Mouse (Mus musculus): ENCODE measurements at regions not wholly inside any gene's neighbourhood (a gene's known extent, or its start where the extent isn't known, plus 50 kb on each side); places are given as distances from the start of the nearest gene placed in this dataset.

DNA sequence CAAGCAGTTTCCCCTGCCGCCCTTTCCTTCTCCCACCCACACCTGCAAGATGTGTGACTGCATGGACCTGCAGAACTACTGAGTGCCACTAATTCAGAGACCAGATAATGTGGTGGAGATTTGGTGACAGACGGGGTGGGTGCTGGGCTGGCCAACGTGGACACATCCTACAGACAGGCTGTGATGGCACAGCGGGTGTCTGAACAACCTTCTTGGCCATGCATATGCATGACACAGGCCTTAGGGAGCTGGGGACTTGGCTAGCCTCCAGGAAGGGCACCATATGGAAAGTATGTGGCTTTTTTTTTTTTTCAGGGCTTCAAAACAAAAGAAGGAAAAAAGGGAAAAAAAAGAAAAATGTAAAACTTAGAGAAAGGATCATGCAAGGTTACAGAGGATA is 243.5 kb upstream of the N4bp1 start:
- H3K9me3 ChIP-seq (replicated peaks; ENCODE audit: low read length), result no peaks in the 10 kb centered on the region
- in situ Hi-C loops (cut with MboI; ENCODE audit: low pct_ligation_motif_present, low pct_unique_long_range_greater_than_20kb, low sequenced_read_pairs), result no loop called here

DNA sequence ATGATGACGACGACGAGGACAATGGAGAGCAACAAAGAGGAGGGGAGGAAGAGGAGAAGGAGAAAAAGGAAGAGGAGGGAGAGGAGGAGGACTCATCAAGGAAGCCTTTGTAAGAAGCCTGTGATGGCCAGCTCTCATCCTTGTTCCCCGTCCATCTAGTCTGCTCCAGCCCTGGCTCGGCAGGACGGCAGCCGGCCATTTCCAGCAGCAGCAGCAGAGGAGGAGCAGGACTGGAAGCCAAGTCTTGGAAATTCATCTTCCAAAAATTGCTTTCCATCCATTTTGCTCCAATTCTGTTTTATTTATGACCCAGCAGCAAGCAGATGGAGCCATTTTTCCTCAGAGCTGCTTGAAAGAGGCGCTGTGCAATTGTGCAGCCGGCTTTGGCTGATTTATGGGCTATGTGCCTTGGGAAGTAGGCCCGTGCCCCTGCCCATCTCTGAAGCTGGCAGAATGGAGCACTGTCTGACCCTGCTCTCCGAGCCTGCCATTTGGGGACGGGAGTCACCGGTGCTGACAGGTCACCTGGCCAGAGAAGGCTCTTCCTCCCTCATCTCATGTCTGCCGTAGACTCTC is 231.2 kb upstream of the N4bp1 start:
- H3K9ac ChIP-seq (ENCODE audit: insufficient read depth, low read depth), result no peak overlapping the region
- no peaks in the 10 kb centered on the region for H3K79me2 ChIP-seq (replicated peaks; ENCODE audit: control insufficient read depth, extremely low read depth, insufficient read depth, poor library complexity, severe bottlenecking)
- H3K36me3 ChIP-seq (replicated peaks in 1 of 2; ENCODE audit: control insufficient read depth in 1 of 2, insufficient read depth in 1 of 2, low read length in 1 of 2), result no peaks in the 10 kb centered on the region
- DNase-seq (ENCODE audit: extremely low read depth), result no peak
- H3K4me2 ChIP-seq (ENCODE audit: insufficient read depth, low read depth, poor library complexity, severe bottlenecking), result no peak overlapping the region
- no peaks in the 10 kb centered on the region for H3K27me3 ChIP-seq (replicated peaks)
- in situ Hi-C loops (cut with MboI; ENCODE audit: low pct_ligation_motif_present, low pct_unique_long_range_greater_than_20kb, low sequenced_read_pairs), result no loop called here
- no peak overlapping the region for H3K4me3 ChIP-seq (replicated peaks in 1 of 3; ENCODE audit: low read depth in 2 of 3, low read length in 2 of 3, poor library complexity in 1 of 3)
- no peaks in the 10 kb centered on the region for H3K9me3 ChIP-seq (replicated peaks; ENCODE audit: low read length)
- dilution Hi-C loops (cut with MboI; ENCODE audit: extremely low pct_ligation_motif_present, extremely low pct_unique_long_range_greater_than_20kb, low sequenced_read_pairs), result no loop called here
- H3K4me1 ChIP-seq (ENCODE audit: control insufficient read depth in 1 of 2, insufficient read depth in 2 of 2), result peaks cover 8 to 25% of the 10 kb centered on the region in 2 experiments; a peak in 3 of 4 replicates
- no peak for TF ChIP-seq NELFE (IDR thresholded peaks at IDR 0.05; ENCODE audit: low read depth, low read length)
- no peak for TF ChIP-seq MEF2A (IDR thresholded peaks at IDR 0.05; ENCODE audit: borderline replicate concordance, low read depth, low read length)
- TF ChIP-seq MAFK (IDR thresholded peaks at IDR 0.05; ENCODE audit: insufficient replicate concordance, low read length), result no peak
- TF ChIP-seq POLR2A (IDR thresholded peaks at IDR 0.05; ENCODE audit: low read depth, low read length), result no peak
- no peak for TF ChIP-seq USF2 (conservative IDR thresholded peaks at IDR 0.05; ENCODE audit: low read depth, low read length)
- no peak for TF ChIP-seq SMC3 (IDR thresholded peaks at IDR 0.05; ENCODE audit: low read depth, low read length)
- TF ChIP-seq MXI1 (IDR thresholded peaks at IDR 0.05; ENCODE audit: low read depth, low read length), result no peak
- no peak overlapping the region for H3K27ac ChIP-seq (ENCODE audit: insufficient read depth, low read depth)

More for the DNA sequence above, 243.5 kb upstream of the N4bp1 start:
- no peak overlapping the region for H3K4me2 ChIP-seq (ENCODE audit: insufficient read depth, low read depth, poor library complexity, severe bottlenecking)
- H3K4me1 ChIP-seq (ENCODE audit: control insufficient read depth in 1 of 2, insufficient read depth in 2 of 2), result peaks cover 0 to 24% of the 10 kb centered on the region in 2 experiments; a peak in 2 of 4 replicates
- no peak for DNase-seq (ENCODE audit: extremely low read depth)
- TF ChIP-seq IRF4 (IDR thresholded peaks at IDR 0.05; ENCODE audit: low read depth, low read length) (no peak), ELF1 (IDR thresholded peaks at IDR 0.05; ENCODE audit: low read depth, low read length) (no peak), ZKSCAN1 (IDR thresholded peaks at IDR 0.05; ENCODE audit: borderline replicate concordance, low read depth, low read length) (no peak), MEF2A (IDR thresholded peaks at IDR 0.05; ENCODE audit: borderline replicate concordance, low read depth, low read length) (no peak), E2F4 (IDR thresholded peaks at IDR 0.05; ENCODE audit: insufficient replicate concordance, low read depth, low read length) (no peak), USF2 (conservative IDR thresholded peaks at IDR 0.05; ENCODE audit: low read depth, low read length) (no peak), MAZ (IDR thresholded peaks at IDR 0.05; ENCODE audit: low read depth, low read length) (no peak), PAX5 (IDR thresholded peaks at IDR 0.05; ENCODE audit: low read length) (no peak), SIN3A (IDR thresholded peaks at IDR 0.05; ENCODE audit: low read length) (no peak), MAFK (IDR thresholded peaks at IDR 0.05; ENCODE audit: insufficient replicate concordance, low read length) (no peak), MAX (IDR thresholded peaks at IDR 0.05; ENCODE audit: low read length) (no peak), USF1 (IDR thresholded peaks at IDR 0.05; ENCODE audit: low read depth, low read length) (no peak), HCFC1 (IDR thresholded peaks at IDR 0.05; ENCODE audit: low read depth, low read length) (no peak), TCF12 (IDR thresholded peaks at IDR 0.05; ENCODE audit: low read depth, low read length) (no peak), UBTF (IDR thresholded peaks at IDR 0.05; ENCODE audit: low read depth, low read length) (no peak), CHD1 (IDR thresholded peaks at IDR 0.05; ENCODE audit: low read depth, low read length) (no peak), POLR2A (IDR thresholded peaks at IDR 0.05; ENCODE audit: low read depth, low read length) (no peak)
- H3K9ac ChIP-seq (ENCODE audit: insufficient read depth, low read depth), result no peak overlapping the region
- H3K27ac ChIP-seq (ENCODE audit: insufficient read depth, low read depth), result no peak overlapping the region
- H3K4me3 ChIP-seq (replicated peaks in 1 of 3; ENCODE audit: low read depth in 2 of 3, low read length in 2 of 3, poor library complexity in 1 of 3), result no peak overlapping the region
- no peaks in the 10 kb centered on the region for H3K36me3 ChIP-seq (replicated peaks in 1 of 2; ENCODE audit: control insufficient read depth in 1 of 2, insufficient read depth in 1 of 2, low read length in 1 of 2)
- dilution Hi-C loops (cut with MboI; ENCODE audit: extremely low pct_ligation_motif_present, extremely low pct_unique_long_range_greater_than_20kb, low sequenced_read_pairs), result no loop called here
- H3K27me3 ChIP-seq (replicated peaks), result no peaks in the 10 kb centered on the region
- H3K79me2 ChIP-seq (replicated peaks; ENCODE audit: control insufficient read depth, extremely low read depth, insufficient read depth, poor library complexity, severe bottlenecking), result no peaks in the 10 kb centered on the region
